Mouse (Mus musculus): ENCODE results near the gene Slc39a7. TPM values are rescaled to one million over a fixed set of nuclear protein-coding genes. Genes with fewer than 3 reads are reported as not detected.

Gene Slc39a7
- polyA plus RNA-seq, 2 experiments = 132 to 197 TPM

GRCm38 (mm10) chr17:34024317-34024821 lies 7.1 kb downstream of the Slc39a7 start, which contains the start of gene Ring1:
Ring1 (minus strand) TSS chr17:34024680.
- ATAC-seq (ENCODE audit: low FRiP score, low read depth) (peak; percentile 83), DNase-seq (ENCODE audit: low spot score) (peak; percentile 82)
- Histone ChIP-seq H3K4me1 (ENCODE audit: control insufficient read depth, insufficient read depth, low read length) (peaks cover 27% of the 10 kb centered on the region), H3K9ac (ENCODE audit: low read depth, low read length, severe bottlenecking) (peak within 1 kb of the TSS; percentile 89), H3K27me3 (ENCODE audit: control insufficient read depth, insufficient read depth, low read length) (no peaks in the 10 kb centered on the region), H3K36me3 (ENCODE audit: control insufficient read depth, insufficient read depth, low read length) (peaks cover 35% of the 10 kb centered on the region), H3K4me2 (replicated peaks; ENCODE audit: low read depth, low read length, severe bottlenecking) (peak within 1 kb of the TSS; percentile 94), H3K9me3 (ENCODE audit: control insufficient read depth, low read length) (no peaks in the 10 kb centered on the region), H3K4me3 (replicated peaks; ENCODE audit: low read length) (peak within 1 kb of the TSS; percentile 91), H3K27ac (replicated peaks; ENCODE audit: low read depth, low read length) (peak within 1 kb of the TSS; percentile 92)
- WGBS = 0% methylated on average over 19 of the region's 58 CpGs
- TF ChIP-seq POLR2A (IDR thresholded peaks at IDR 0.05; ENCODE audit: borderline replicate concordance, extremely low read depth, insufficient read depth, insufficient read length) = peak; percentile 82; the same call in 1 of the 2 replicates

GRCm38 (mm10) chr17:34023678-34024077 lies 7.8 kb downstream of the Slc39a7 start:
- Histone ChIP-seq H3K4me2 (replicated peaks; ENCODE audit: low read depth, low read length, severe bottlenecking) (peak overlapping the region; percentile 94), H3K27ac (replicated peaks; ENCODE audit: low read depth, low read length) (no peak overlapping the region), H3K9me3 (ENCODE audit: control insufficient read depth, low read length) (no peaks in the 10 kb centered on the region), H3K4me1 (ENCODE audit: control insufficient read depth, insufficient read depth, low read length) (peaks cover 27% of the 10 kb centered on the region), H3K9ac (ENCODE audit: low read depth, low read length, severe bottlenecking) (peak overlapping the region; percentile 89; the same call in 1 of the 2 replicates), H3K4me3 (replicated peaks; ENCODE audit: low read length) (peak overlapping the region; percentile 91), H3K27me3 (ENCODE audit: control insufficient read depth, insufficient read depth, low read length) (no peaks in the 10 kb centered on the region), H3K36me3 (ENCODE audit: control insufficient read depth, insufficient read depth, low read length) (peaks cover 28% of the 10 kb centered on the region)
- no peak for ATAC-seq (ENCODE audit: low FRiP score, low read depth)
- no peak for TF ChIP-seq POLR2A (IDR thresholded peaks at IDR 0.05; ENCODE audit: borderline replicate concordance, extremely low read depth, insufficient read depth, insufficient read length)
- DNase-seq (ENCODE audit: low spot score) = no peak
- WGBS = 69% methylated on average over 9 of the region's 9 CpGs

- Histone ChIP-seq H3K36me3 (ENCODE audit: control insufficient read depth, insufficient read depth, low read length) (peaks cover 22% of the 10 kb centered on the region; the same call in 1 of the 2 replicates), H3K4me1 (ENCODE audit: control insufficient read depth, insufficient read depth, low read length) (peaks cover 27% of the 10 kb centered on the region), H3K27ac (replicated peaks; ENCODE audit: low read depth, low read length) (no peak overlapping the region), H3K4me2 (replicated peaks; ENCODE audit: low read depth, low read length, severe bottlenecking) (no peak overlapping the region), H3K9ac (ENCODE audit: low read depth, low read length, severe bottlenecking) (no peak overlapping the region), H3K9me3 (ENCODE audit: control insufficient read depth, low read length) (no peaks in the 10 kb centered on the region), H3K4me3 (replicated peaks; ENCODE audit: low read length) (no peak overlapping the region), H3K27me3 (ENCODE audit: control insufficient read depth, insufficient read depth, low read length) (no peaks in the 10 kb centered on the region)
- ATAC-seq (ENCODE audit: low FRiP score, low read depth) = no peak
- no peak for TF ChIP-seq POLR2A (IDR thresholded peaks at IDR 0.05; ENCODE audit: borderline replicate concordance, extremely low read depth, insufficient read depth, insufficient read length)
- 95% methylated on average over 20 of the region's 20 CpGs for WGBS
- DNase-seq (ENCODE audit: low spot score) = no peak
Measured at GRCm38 (mm10) chr17:34022987-34023386, 8.5 kb downstream of the Slc39a7 start.

- Histone ChIP-seq H3K9me3 (ENCODE audit: control insufficient read depth, low read length) (no peaks in the 10 kb centered on the region), H3K4me3 (replicated peaks; ENCODE audit: low read length) (no peak overlapping the region), H3K27ac (replicated peaks; ENCODE audit: low read depth, low read length) (no peak overlapping the region), H3K4me1 (ENCODE audit: control insufficient read depth, insufficient read depth, low read length) (peaks cover 27% of the 10 kb centered on the region), H3K4me2 (replicated peaks; ENCODE audit: low read depth, low read length, severe bottlenecking) (no peak overlapping the region), H3K36me3 (ENCODE audit: control insufficient read depth, insufficient read depth, low read length) (peaks cover 22% of the 10 kb centered on the region; the same call in 1 of the 2 replicates), H3K9ac (ENCODE audit: low read depth, low read length, severe bottlenecking) (no peak overlapping the region), H3K27me3 (ENCODE audit: control insufficient read depth, insufficient read depth, low read length) (no peaks in the 10 kb centered on the region)
- ATAC-seq (ENCODE audit: low FRiP score, low read depth) (no peak), DNase-seq (ENCODE audit: low spot score) (no peak)
- TF ChIP-seq POLR2A (IDR thresholded peaks at IDR 0.05; ENCODE audit: borderline replicate concordance, extremely low read depth, insufficient read depth, insufficient read length) = no peak
- WGBS = 86% methylated on average over 10 of the region's 14 CpGs
Measured at GRCm38 (mm10) chr17:34022414-34022783, 9.1 kb downstream of the Slc39a7 start.

- Histone ChIP-seq H3K36me3 (ENCODE audit: control insufficient read depth, insufficient read depth, low read length) (peaks cover 22% of the 10 kb centered on the region; the same call in 1 of the 2 replicates), H3K4me2 (replicated peaks; ENCODE audit: low read depth, low read length, severe bottlenecking) (no peak overlapping the region), H3K4me3 (replicated peaks; ENCODE audit: low read length) (no peak overlapping the region), H3K27me3 (ENCODE audit: control insufficient read depth, insufficient read depth, low read length) (no peaks in the 10 kb centered on the region), H3K4me1 (ENCODE audit: control insufficient read depth, insufficient read depth, low read length) (peaks cover 20% of the 10 kb centered on the region), H3K27ac (replicated peaks; ENCODE audit: low read depth, low read length) (no peak overlapping the region), H3K9me3 (ENCODE audit: control insufficient read depth, low read length) (no peaks in the 10 kb centered on the region), H3K9ac (ENCODE audit: low read depth, low read length, severe bottlenecking) (no peak overlapping the region)
- WGBS = 94% methylated on average over 21 of the region's 23 CpGs
- no peak for TF ChIP-seq POLR2A (IDR thresholded peaks at IDR 0.05; ENCODE audit: borderline replicate concordance, extremely low read depth, insufficient read depth, insufficient read length)
- ATAC-seq (ENCODE audit: low FRiP score, low read depth) (no peak), DNase-seq (ENCODE audit: low spot score) (no peak)
Measured at GRCm38 (mm10) chr17:34021539-34022413, 9.7 kb downstream of the Slc39a7 start.

Measured in limb, embryonic 14.5 days (tissue).